Comparison of ENCODE assay signal across 8 mouse cellular contexts in the genomic region with DNA sequence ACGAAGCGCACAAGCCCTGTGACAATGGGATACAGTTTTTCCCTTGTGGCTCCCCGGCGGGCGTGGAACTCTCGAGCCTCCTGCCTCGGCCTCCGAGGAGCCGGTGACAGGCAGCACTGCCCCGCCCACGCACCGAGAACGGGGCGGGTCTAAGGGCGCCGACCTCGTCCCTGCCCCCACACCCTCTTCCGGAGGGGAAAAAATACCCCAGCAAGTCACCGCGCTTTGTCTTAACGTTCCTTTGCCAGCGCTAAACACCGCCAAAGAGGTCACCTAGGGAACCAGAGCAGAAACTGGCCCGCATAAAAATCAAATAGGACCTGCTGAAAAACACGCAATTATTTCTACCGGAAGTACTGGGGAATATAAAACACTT. TPM values are rescaled to one million over a fixed set of nuclear protein-coding genes. Genes with fewer than 3 reads are reported as not detected.
DNase-seq lines count a peak whose midpoint lies in the region; ATAC-seq lines count a peak whose summit lies in the region.

No protein-coding gene starts in this region.

- H3K4me1 ChIP-seq in hindbrain, embryonic 12.5 days = no peaks in the 10 kb centered on the region

- H3K36me3 ChIP-seq in hindbrain, embryonic 12.5 days = no peaks in the 10 kb centered on the region

- peak overlapping the region; percentile 56 for H3K4me3 ChIP-seq in hindbrain, embryonic 12.5 days

- no peaks in the 10 kb centered on the region for H3K9me3 ChIP-seq in hindbrain, embryonic 12.5 days (replicated peaks)

- H3K9ac ChIP-seq in hindbrain, embryonic 12.5 days = peak overlapping the region; percentile 54; the same call in 1 of the 2 replicates

- DNase-seq in MN1 (ENCODE audit: low spot score) = peak; percentile 82
- DNase-seq in cerebellum, adult 9-11 months = peak; percentile 82
- DNase-seq in frontal cortex, postnatal 14 days (ENCODE audit: low spot score in 2 of 2) = peak; percentile 40 to 47
- peak; percentile 43 to 49 for DNase-seq in layer of hippocampus, postnatal 14 days (ENCODE audit: low spot score in 2 of 2)
- peak; percentile 72 for DNase-seq in lung, postnatal 10 days
- peak; percentile 25 for DNase-seq in ovary, postnatal 10 days (ENCODE audit: low spot score)
- peak; percentile 90 for DNase-seq in thymus, postnatal 14 days

- H3K27ac ChIP-seq in hindbrain, embryonic 12.5 days = peak overlapping the region; percentile 85

- H3K4me2 ChIP-seq in hindbrain, embryonic 12.5 days (replicated peaks) = peak overlapping the region; percentile 62

- ATAC-seq in hindbrain, embryonic 12.5 days (ENCODE audit: low FRiP score) = no peak; the same call in 1 of the 2 replicates

- WGBS in hindbrain, embryonic 12.5 days = 5% methylated on average over 26 of the region's 26 CpGs

- H3K27me3 ChIP-seq in hindbrain, embryonic 12.5 days = no peaks in the 10 kb centered on the region

RNA-seq across cellular contexts. Expression of a gene that starts 0.4 kb away (rescaled TPM):
- polyA plus RNA-seq in hindbrain, embryonic 12.5 days (2016; fragmentation: Nextera tagmentation; extraction: Ambion mirVana) = 0.65 and 0.82 TPM in 2 replicates
- total RNA-seq in layer of hippocampus, postnatal 14 days (2021) = under 1 TPM; 0.41 to 0.50 TPM

RNA-seq across cellular contexts. Expression of a gene that starts 43.0 kb away (rescaled TPM):
- polyA plus RNA-seq in hindbrain, embryonic 12.5 days (2016; fragmentation: Nextera tagmentation; extraction: Ambion mirVana) = 14.1 and 14.8 TPM in 2 replicates
- 10 to 100 TPM; 44.2 to 49.6 TPM for total RNA-seq in layer of hippocampus, postnatal 14 days (2021)

Comparison
In these comparisons a context has a peak if more than half of its experiments do, and no peak if none do; other contexts are left out.
1. DNase-seq: peak in every context shown above with its lines; median percentile 90 in thymus, postnatal 14 days; 82 in MN1; 82 in cerebellum, adult 9-11 months; 72 in lung, postnatal 10 days; 46 in layer of hippocampus, postnatal 14 days; 44 in frontal cortex, postnatal 14 days; 25 in ovary, postnatal 10 days.